Mouse (Mus musculus) liver, postnatal 0 days (tissue): ENCODE measurements around the gene Tmem123. TPM values are rescaled to one million over a fixed set of nuclear protein-coding genes. Genes with fewer than 3 reads are reported as not detected.

ENCODE experiments used
- ATAC-seq: fragments of 200-750 bp; cut with Nextera tagmentation; 2 replicates; pipeline ENCODE4 v1.8.0; 2017; ENCODE audit warnings: mild to moderate bottlenecking, moderate library complexity
- DNase-seq: peaks from one replicate; pipeline ENCODE4 v3.0.0-alpha.2; 2016
- H3K27ac ChIP-seq: fragments of 300-500 bp; sonication (generic); 2 replicates; pipeline ENCODE4 v1.5.1; 2014; ENCODE audit warnings: antibody characterized with exemption, moderate library complexity, mild to moderate bottlenecking, low read depth
- H3K27me3 ChIP-seq: fragments of 300-500 bp; sonication (generic); 2 replicates; pipeline ENCODE4 v1.6.1; 2014; ENCODE audit warnings: low read length, control low read depth, mixed read lengths; ENCODE audit not compliant: insufficient read depth
- H3K36me3 ChIP-seq: fragments of 300-500 bp; sonication (generic); replicated peaks from 2 replicates; pipeline ENCODE4 v1.6.1; 2014; ENCODE audit warnings: mild to moderate bottlenecking, control low read depth, low read length, moderate library complexity, mixed read lengths; ENCODE audit not compliant: insufficient read depth
- H3K4me1 ChIP-seq: fragments of 300-500 bp; sonication (generic); 2 replicates; pipeline ENCODE4 v1.6.1; 2014; ENCODE audit warnings: antibody characterized with exemption, mild to moderate bottlenecking, control low read depth; ENCODE audit not compliant: insufficient read depth
- H3K4me2 ChIP-seq: fragments of 300-500 bp; sonication (generic); 2 replicates; pipeline ENCODE4 v1.6.1; 2014; ENCODE audit warnings: low read depth, mild to moderate bottlenecking, low read length, moderate library complexity, mixed read lengths
- H3K4me3 ChIP-seq: fragments of 300-500 bp; sonication (generic); 2 replicates; pipeline ENCODE4 v1.5.1; 2014; ENCODE audit warnings: low read depth, low read length
- H3K9ac ChIP-seq: fragments of 300-500 bp; sonication (generic); replicated peaks from 2 replicates; pipeline ENCODE4 v1.6.1; 2014; ENCODE audit warnings: mild to moderate bottlenecking, moderate library complexity
- H3K9me3 ChIP-seq: fragments of 300-500 bp; sonication (generic); 2 replicates; pipeline ENCODE4 v1.6.1; 2016; ENCODE audit warnings: mild to moderate bottlenecking, control low read depth, low read length, mixed read lengths
- CTCF ChIP-seq: sonication (generic); IDR thresholded peaks from 2 replicates; pipeline ENCODE4 v1.5.1; 2016; ENCODE audit warnings: antibody characterized with exemption, low read depth
- EP300 ChIP-seq: IDR thresholded peaks from 2 replicates; pipeline ENCODE4 v1.6.1; 2016; ENCODE audit warnings: antibody characterized with exemption, low read depth, mild to moderate bottlenecking
- WGBS: fragments of 180-500 bp; shearing (Covaris S2); extraction: QIAGEN DNeasy Blood & Tissue Kit; methylation state at CpG from one replicate; pipeline ENCODE4 v1.1.7; 2014; ENCODE audit not compliant: insufficient replicate concordance; 5-methylcytosine and 5-hydroxymethylcytosine counted together
- polyA plus RNA-seq: library from polyadenylated mRNA; unstranded; fragments of >200 nt; fragmentation: Nextera tagmentation; extraction: Ambion mirVana; gene quantifications from 2 replicates; pipeline ENCODE4 v1.2.1, GENCODE M21; 2015

The Tmem123 gene
- polyA plus RNA-seq, 1 experiment from 2014 or later: 29.2 TPM

DNA sequence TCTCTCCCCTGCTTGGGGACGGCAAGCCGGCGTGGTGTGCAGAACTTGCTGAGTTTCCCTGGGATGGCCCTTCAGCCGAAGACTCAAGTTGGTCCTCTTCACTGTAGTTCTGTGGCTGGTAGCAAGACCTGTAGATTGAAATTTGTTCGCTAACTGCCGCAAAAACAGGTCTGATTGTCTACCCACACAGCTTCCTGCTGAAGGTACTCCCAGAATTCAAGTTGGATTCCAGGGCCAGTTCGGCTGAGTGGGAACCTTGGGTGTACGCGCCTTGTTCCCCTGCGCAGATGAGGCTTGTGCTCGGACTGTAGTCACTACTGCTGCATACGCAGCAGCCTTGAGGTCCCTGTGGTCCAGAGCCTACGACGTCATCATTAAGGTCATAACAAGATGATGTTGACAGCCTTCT, 626 bp downstream of the Tmem123 start:
- TF ChIP-seq EP300 (no peak), CTCF (no peak)
- Histone ChIP-seq H3K9ac (peak overlapping the region; percentile 84), H3K36me3 (peaks cover 13% of the 10 kb centered on the region), H3K9me3 (no peaks in the 10 kb centered on the region), H3K4me2 (peak overlapping the region; percentile 87), H3K27me3 (no peaks in the 10 kb centered on the region), H3K4me3 (peak overlapping the region; percentile 77), H3K4me1 (peaks cover 27% of the 10 kb centered on the region), H3K27ac (peak overlapping the region; percentile 86)
- 1% methylated on average over 14 of the region's 14 CpGs for WGBS
- ATAC-seq (peak; percentile 10; the same call in 1 of the 2 replicates), DNase-seq (peak; percentile 62)

DNA sequence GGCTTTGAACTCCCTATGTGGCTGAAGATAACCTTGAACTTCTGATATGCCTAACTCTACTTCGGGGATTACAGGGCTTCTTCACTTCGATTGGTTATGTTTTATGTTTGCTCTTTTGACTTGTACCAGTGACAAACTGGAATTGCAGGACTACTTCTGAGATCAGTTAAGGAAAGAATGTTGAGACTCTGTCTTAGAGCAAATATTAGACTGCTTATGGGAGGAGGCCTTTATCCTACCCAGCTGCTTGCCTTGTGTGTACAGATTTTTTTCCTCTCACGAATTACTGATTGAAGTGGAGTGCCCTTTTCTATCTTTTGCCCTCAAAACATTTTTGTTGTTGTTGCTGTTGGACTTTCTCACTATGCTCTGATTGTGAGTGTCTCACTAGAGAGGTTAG, 1.4 kb downstream of the Tmem123 start:
- H3K9me3 ChIP-seq: no peaks in the 10 kb centered on the region
- H3K4me1 ChIP-seq: peaks cover 27% of the 10 kb centered on the region
- TF ChIP-seq EP300 (no peak), CTCF (no peak)
- H3K4me2 ChIP-seq: peak overlapping the region; percentile 87
- peak overlapping the region; percentile 86; the same call in 1 of the 2 replicates for H3K27ac ChIP-seq
- peak overlapping the region; percentile 84; the same call in 1 of the 2 replicates for H3K9ac ChIP-seq
- ATAC-seq: no peak
- no peaks in the 10 kb centered on the region for H3K27me3 ChIP-seq
- WGBS: 34% methylated on average over 3 of the region's 3 CpGs
- no peak for DNase-seq
- peaks cover 21% of the 10 kb centered on the region for H3K36me3 ChIP-seq
- peak overlapping the region; percentile 77 for H3K4me3 ChIP-seq

DNA sequence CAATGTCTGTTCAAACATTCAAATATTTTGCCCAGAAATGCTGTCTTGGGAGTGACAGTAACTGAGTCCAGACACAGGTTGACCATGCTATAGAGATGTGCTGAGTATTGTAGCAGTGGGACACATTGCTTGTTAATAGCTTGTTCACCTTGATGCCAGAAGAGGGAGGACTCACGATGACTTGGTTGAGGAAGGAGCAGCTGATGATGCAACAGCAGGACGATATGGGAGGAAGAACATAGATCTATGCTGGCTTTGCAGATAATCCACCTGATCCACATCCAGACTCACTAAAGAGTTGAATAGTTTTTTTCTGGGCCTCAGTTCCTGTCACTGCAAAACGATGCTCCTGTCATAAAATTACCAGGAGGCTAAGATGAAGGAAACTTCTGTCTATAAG, 2.7 kb downstream of the Tmem123 start:
- H3K9me3 ChIP-seq: no peaks in the 10 kb centered on the region
- no peak for ATAC-seq
- 23% methylated on average over 3 of the region's 3 CpGs for WGBS

DNA sequence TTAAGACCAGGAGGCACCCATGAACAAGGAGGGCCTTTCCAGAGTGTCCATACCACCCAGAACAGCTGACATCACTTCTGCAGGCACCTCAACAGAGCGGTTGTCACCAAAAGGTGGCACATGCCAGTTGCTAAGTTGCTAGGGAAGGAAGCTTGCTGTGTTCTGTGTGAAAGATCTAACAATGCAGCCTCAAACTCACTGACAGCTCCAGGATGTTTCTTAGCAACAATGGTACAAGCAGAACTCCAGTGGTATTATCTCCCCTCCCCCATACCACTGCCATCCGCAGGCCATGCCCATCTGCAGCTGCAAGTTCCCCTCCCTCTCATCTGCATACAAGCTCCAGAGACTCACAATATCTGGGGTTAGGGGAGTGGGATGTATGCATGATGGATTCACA, 3.7 kb downstream of the Tmem123 start:
- Histone ChIP-seq H3K9ac (no peak overlapping the region), H3K4me2 (no peak overlapping the region), H3K36me3 (peaks cover 28% of the 10 kb centered on the region), H3K27ac (no peak overlapping the region), H3K4me1 (peaks cover 27% of the 10 kb centered on the region), H3K9me3 (no peaks in the 10 kb centered on the region), H3K4me3 (no peak overlapping the region), H3K27me3 (no peaks in the 10 kb centered on the region)
- WGBS: 56% methylated on average over 2 of the region's 2 CpGs
- no peak for ATAC-seq
- TF ChIP-seq EP300: no peak
- DNase-seq: no peak

More for the DNA sequence above, 2.7 kb downstream of the Tmem123 start:
- Histone ChIP-seq H3K4me1 (peaks cover 27% of the 10 kb centered on the region), H3K4me3 (no peak overlapping the region), H3K27ac (no peak overlapping the region), H3K27me3 (no peaks in the 10 kb centered on the region), H3K9ac (no peak overlapping the region), H3K36me3 (peaks cover 28% of the 10 kb centered on the region), H3K4me2 (no peak overlapping the region)
- no peak for DNase-seq
- TF ChIP-seq EP300 (no peak), CTCF (peak; percentile 42)

DNA sequence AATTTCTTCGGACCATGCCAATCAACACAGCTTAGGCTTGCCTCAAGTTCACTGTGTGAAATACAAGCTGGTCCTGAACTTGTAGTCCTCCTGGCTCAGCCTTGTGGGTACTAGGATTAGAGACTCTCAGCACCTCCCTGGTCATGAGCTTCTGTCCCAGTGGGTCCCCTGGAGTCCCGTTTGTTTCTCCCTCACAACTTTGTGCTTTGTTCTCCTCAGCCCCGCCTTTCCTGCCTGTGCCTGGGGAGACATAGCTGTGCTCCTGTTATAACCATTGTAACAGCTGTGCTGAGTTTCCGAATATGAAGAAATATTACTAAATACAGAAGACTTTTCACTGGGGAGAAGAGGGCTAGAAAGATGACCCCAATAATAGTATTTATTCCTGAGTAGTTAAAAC, 5.2 kb downstream of the Tmem123 start:
- H3K27me3 ChIP-seq: no peaks in the 10 kb centered on the region
- no peak for TF ChIP-seq EP300
- no peak for TF ChIP-seq CTCF
- no peak overlapping the region for H3K27ac ChIP-seq
- no peak overlapping the region for H3K4me2 ChIP-seq
- H3K36me3 ChIP-seq: peaks cover 39% of the 10 kb centered on the region
- no peak for DNase-seq
- 74% methylated on average over 4 of the region's 4 CpGs for whole genome bisulfite sequencing
- H3K9ac ChIP-seq: no peak overlapping the region
- no peaks in the 10 kb centered on the region for H3K9me3 ChIP-seq
- ATAC-seq: no peak
- peaks cover 24% of the 10 kb centered on the region for H3K4me1 ChIP-seq
- no peak overlapping the region for H3K4me3 ChIP-seq

DNA sequence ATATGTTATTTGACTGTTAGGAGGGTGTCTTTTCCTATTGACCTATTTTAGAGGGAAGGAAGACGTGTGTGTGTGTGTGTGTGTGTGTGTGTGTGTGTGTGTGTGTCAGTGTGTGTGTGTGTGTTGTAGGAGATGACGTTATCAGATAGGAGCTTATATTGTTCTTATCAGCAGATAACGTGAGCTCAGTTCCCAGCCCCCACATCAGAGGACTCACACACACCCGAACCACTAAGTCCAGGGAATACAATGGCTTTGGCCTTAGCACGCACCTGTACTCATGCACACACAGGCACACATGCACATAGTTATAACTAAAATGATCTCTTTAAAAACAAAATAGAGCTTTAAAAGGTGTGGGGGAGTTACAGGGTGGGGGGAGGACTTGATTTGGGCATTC, 5.7 kb downstream of the Tmem123 start:
- DNase-seq: no peak
- ATAC-seq: no peak
- Histone ChIP-seq H3K36me3 (peaks cover 42% of the 10 kb centered on the region), H3K4me2 (no peak overlapping the region), H3K4me1 (peaks cover 24% of the 10 kb centered on the region), H3K27me3 (no peaks in the 10 kb centered on the region), H3K9me3 (no peaks in the 10 kb centered on the region), H3K9ac (no peak overlapping the region), H3K4me3 (no peak overlapping the region), H3K27ac (no peak overlapping the region)
- 74% methylated on average over 5 of the region's 5 CpGs for WGBS
- TF ChIP-seq CTCF (no peak), EP300 (no peak)

DNA sequence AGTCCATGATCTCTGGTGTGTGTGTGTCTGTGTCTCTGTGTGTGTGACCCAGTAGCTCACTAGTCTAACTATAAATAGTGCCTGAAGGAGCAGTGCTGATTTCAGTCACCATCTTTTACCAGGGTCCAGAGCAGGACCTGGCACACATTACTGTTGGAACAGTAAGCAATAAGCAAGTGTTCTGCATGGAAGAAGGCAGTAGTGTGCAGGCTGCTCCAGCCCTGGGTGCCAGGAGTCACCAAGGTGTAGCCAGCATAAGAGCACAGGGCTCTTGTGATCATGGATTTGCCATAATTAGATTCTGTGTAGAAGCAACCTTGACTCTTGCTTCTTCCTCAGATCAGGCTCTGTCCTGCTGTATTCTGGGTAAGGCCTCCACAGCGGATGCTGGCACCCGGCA, 8.5 kb downstream of the Tmem123 start:
- no peak overlapping the region for H3K4me3 ChIP-seq
- no peak overlapping the region for H3K9ac ChIP-seq
- no peak for ATAC-seq
- no peak for DNase-seq
- peaks cover 42% of the 10 kb centered on the region for H3K36me3 ChIP-seq
- no peak overlapping the region for H3K27ac ChIP-seq
- no peaks in the 10 kb centered on the region for H3K27me3 ChIP-seq
- H3K9me3 ChIP-seq: no peaks in the 10 kb centered on the region
- H3K4me2 ChIP-seq: no peak overlapping the region
- H3K4me1 ChIP-seq: no peaks in the 10 kb centered on the region; the same call in 1 of the 2 replicates
- WGBS: 93% methylated on average over 2 of the region's 2 CpGs
- TF ChIP-seq EP300 (no peak), CTCF (no peak)
